14 mouse cellular contexts compared by ENCODE assay signal in the genomic region with DNA sequence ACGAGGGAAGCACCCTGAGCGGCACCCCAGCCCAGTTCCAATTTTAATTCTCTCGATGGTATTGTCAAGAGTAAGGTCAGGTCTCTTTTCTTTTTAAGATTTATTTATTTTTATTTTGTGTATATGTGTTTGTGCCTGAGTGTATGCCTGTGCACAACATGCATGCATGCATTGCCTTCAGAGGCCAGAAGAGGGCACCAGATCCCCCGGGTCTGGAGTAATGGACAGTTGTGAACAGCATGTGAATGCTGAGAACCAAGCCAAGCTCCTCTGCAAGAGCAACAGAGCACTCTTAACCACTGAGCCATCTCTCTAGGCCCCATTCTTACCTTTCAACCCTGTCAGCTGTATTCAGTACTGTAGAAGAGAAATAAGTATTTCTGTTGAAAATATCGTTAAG. TPM values are rescaled to one million over a fixed set of nuclear protein-coding genes. Genes with fewer than 3 reads are reported as not detected.
DNase-seq lines count a peak whose midpoint lies in the region; ATAC-seq and TF ChIP-seq lines count a peak whose summit lies in the region.
"Had no signal": no experiment of that assay in that cellular context is flagged by ENCODE, and none has a peak within 500 bp of the region (broad histone marks: within the 10 kb centered on the region; RNA-seq: fewer than 3 reads in every experiment).

No protein-coding gene starts in this region.

- no peaks in the 10 kb centered on the region for H3K9me3 ChIP-seq in lung, embryonic 14.5 days (ENCODE audit: low read depth, low read length)
- no peaks in the 10 kb centered on the region for H3K9me3 ChIP-seq in MEL (replicated peaks; ENCODE audit: insufficient read depth, low read length)
- no peaks in the 10 kb centered on the region for H3K9me3 ChIP-seq in liver, postnatal 0 days (ENCODE audit: low read length)
- H3K9me3 ChIP-seq: midbrain, embryonic 13.5 days; stomach, embryonic 15.5 days had no signal

- intact Hi-C loops in gastrocnemius, adult 2 months (cut with DNase I) = no loop called here

- TF ChIP-seq POLR2A in MEL (IDR thresholded peaks at IDR 0.05; ENCODE audit: control insufficient read depth in 1 of 2, insufficient read depth in 1 of 2, low read depth in 1 of 2, low read length in 2 of 2, poor library complexity in 1 of 2) = no peak

- H3K27ac ChIP-seq in gastrocnemius, adult 2 months = no peak overlapping the region
- no peak overlapping the region for H3K27ac ChIP-seq in lung, embryonic 14.5 days (ENCODE audit: low read depth)
- no peak overlapping the region for H3K27ac ChIP-seq in MEL (ENCODE audit: control insufficient read depth, low read depth, low read length)
- H3K27ac ChIP-seq in liver, postnatal 0 days (ENCODE audit: low read depth) = no peak overlapping the region
- H3K27ac ChIP-seq: forebrain, embryonic 10.5 days; midbrain, embryonic 13.5 days; stomach, embryonic 15.5 days had no signal

- no peak overlapping the region for H3K9ac ChIP-seq in lung, embryonic 14.5 days
- no peak overlapping the region for H3K9ac ChIP-seq in MEL (ENCODE audit: control insufficient read depth, low read depth, low read length, poor library complexity, severe bottlenecking)
- no peak overlapping the region for H3K9ac ChIP-seq in liver, postnatal 0 days (replicated peaks)
- H3K9ac ChIP-seq: midbrain, embryonic 13.5 days; stomach, embryonic 15.5 days had no signal

- TF ChIP-seq RAD21 in MEL (IDR thresholded peaks at IDR 0.05; ENCODE audit: low read depth, low read length) = peak; percentile 15

- TF ChIP-seq EP300 in MEL (IDR thresholded peaks at IDR 0.05; ENCODE audit: low read depth in 1 of 2, low read length in 2 of 2) = no peak
- TF ChIP-seq EP300 in liver, postnatal 0 days (IDR thresholded peaks at IDR 0.05; ENCODE audit: low read depth) = no peak

- no peak for DNase-seq in gastrocnemius, adult 2 months
- DNase-seq in gastrocnemius, postnatal 10 days = no peak
- no peak for DNase-seq in lung, embryonic 14.5 days
- DNase-seq in lung, postnatal 10 days = no peak
- peak; percentile 53 for DNase-seq in MEL (ENCODE audit: low read depth, low spot score)
- DNase-seq in liver, postnatal 0 days = peak; percentile 49
- DNase-seq in natural killer cell, adult 2 months (ENCODE audit: low spot score in 2 of 2) = no peak
- DNase-seq: adrenal gland, postnatal 10 days; cerebellum, adult 11-12 months; gastrocnemius, postnatal 25 days had no signal

- WGBS in lung, embryonic 14.5 days = 86% methylated on average over 5 of the region's 5 CpGs
- WGBS in liver, postnatal 0 days (ENCODE audit: insufficient replicate concordance) = 81% methylated on average over 5 of the region's 5 CpGs

- TF ChIP-seq CTCF in gastrocnemius, adult 2 months (IDR thresholded peaks at IDR 0.05) = peak; percentile 49
- TF ChIP-seq CTCF in lung, embryonic 14.5 days (IDR thresholded peaks at IDR 0.05; ENCODE audit: low read depth) = peak; percentile 51
- peak; percentile 57 to 62 (median 60) for TF ChIP-seq CTCF in MEL (IDR thresholded peaks at IDR 0.05 in 2 of 3, conservative IDR thresholded peaks at IDR 0.05 in 1 of 3; ENCODE audit: control insufficient read depth in 1 of 3, insufficient read depth in 1 of 3, low read depth in 2 of 3, low read length in 3 of 3, poor library complexity in 1 of 3, severe bottlenecking in 1 of 3)
- TF ChIP-seq CTCF in liver, postnatal 0 days (IDR thresholded peaks at IDR 0.05; ENCODE audit: low read depth) = peak; percentile 53

- H3K4me1 ChIP-seq in lung, embryonic 14.5 days (ENCODE audit: insufficient read depth) = peaks cover 7% of the 10 kb centered on the region
- no peaks in the 10 kb centered on the region for H3K4me1 ChIP-seq in MEL (ENCODE audit: control insufficient read depth in 1 of 2, insufficient read depth in 2 of 2, low read length in 2 of 2)
- peaks cover 3% of the 10 kb centered on the region; the same call in 1 of the 2 replicates for H3K4me1 ChIP-seq in liver, postnatal 0 days (ENCODE audit: insufficient read depth)

- H3K79me2 ChIP-seq in MEL (ENCODE audit: control insufficient read depth, insufficient read depth, low read length, poor library complexity) = no peaks in the 10 kb centered on the region

- H3K27me3 ChIP-seq in lung, embryonic 14.5 days (ENCODE audit: insufficient read depth, low read length) = no peaks in the 10 kb centered on the region
- H3K27me3 ChIP-seq in MEL (ENCODE audit: control insufficient read depth in 1 of 2, insufficient read depth in 2 of 2, low read length in 2 of 2) = no peaks in the 10 kb centered on the region
- H3K27me3 ChIP-seq in liver, postnatal 0 days (ENCODE audit: insufficient read depth, low read length) = no peaks in the 10 kb centered on the region
- H3K27me3 ChIP-seq: midbrain, embryonic 13.5 days; stomach, embryonic 15.5 days had no signal

- H3K4me2 ChIP-seq in lung, embryonic 14.5 days = no peak overlapping the region
- no peak overlapping the region for H3K4me2 ChIP-seq in liver, postnatal 0 days (ENCODE audit: low read depth, low read length)
- H3K4me2 ChIP-seq: midbrain, embryonic 13.5 days; stomach, embryonic 15.5 days had no signal

- no peak for ATAC-seq in lung, embryonic 14.5 days (ENCODE audit: insufficient read depth)
- no peak for ATAC-seq in liver, postnatal 0 days
- ATAC-seq in granulocyte monocyte progenitor cell, adult 5-6 weeks (replicated peaks; ENCODE audit: poor library complexity, severe bottlenecking) = no peak
- ATAC-seq: midbrain, embryonic 13.5 days had no signal

- no peak overlapping the region for H3K4me3 ChIP-seq in gastrocnemius, adult 2 months
- no peak overlapping the region for H3K4me3 ChIP-seq in lung, embryonic 14.5 days (ENCODE audit: low read depth, low read length)
- no peak overlapping the region for H3K4me3 ChIP-seq in MEL (ENCODE audit: control insufficient read depth in 1 of 2, insufficient read depth in 1 of 2, low read depth in 2 of 2, low read length in 2 of 2)
- no peak overlapping the region for H3K4me3 ChIP-seq in liver, postnatal 0 days (ENCODE audit: low read depth, low read length)
- H3K4me3 ChIP-seq: forebrain, embryonic 10.5 days; midbrain, embryonic 13.5 days; stomach, embryonic 15.5 days had no signal

- no peaks in the 10 kb centered on the region for H3K36me3 ChIP-seq in lung, embryonic 14.5 days (ENCODE audit: insufficient read depth)
- H3K36me3 ChIP-seq in MEL (ENCODE audit: control insufficient read depth in 1 of 2, insufficient read depth in 2 of 2, low read length in 2 of 2) = no peaks in the 10 kb centered on the region
- H3K36me3 ChIP-seq in liver, postnatal 0 days (replicated peaks; ENCODE audit: insufficient read depth, low read length) = no peaks in the 10 kb centered on the region
- H3K36me3 ChIP-seq: forebrain, embryonic 10.5 days; midbrain, embryonic 13.5 days; stomach, embryonic 15.5 days had no signal

TF ChIP-seq in MEL, 35 proteins besides CTCF, POLR2A, EP300 and RAD21:
- TF ChIP-seq SMC3 (IDR thresholded peaks at IDR 0.05; ENCODE audit: low read depth, low read length) = peak; percentile 32
- no peak for TF ChIP-seq MYB (IDR thresholded peaks at IDR 0.05; ENCODE audit: low read depth, low read length)

RNA-seq across cellular contexts. Expression of gene Vgll4, which starts 42.4 kb away (rescaled TPM):
- 10 to 100 TPM; 16.7 to 25.6 TPM for total RNA-seq in gastrocnemius, adult 2 months (2021)
- total RNA-seq in gastrocnemius, postnatal 10 days (2021) = 10 to 100 TPM; 23.5 to 31.8 TPM
- polyA plus RNA-seq in lung, embryonic 14.5 days (2014; fragmentation: Nextera tagmentation; extraction: Ambion mirVana) = 101 and 111 TPM in 2 replicates
- total RNA-seq in MEL (2012; rRNA removed) = 17.5 and 18.1 TPM in 2 replicates
- polyA plus RNA-seq in MEL (2012; ENCODE audit: insufficient read depth in 1 of 2, insufficient read length in 2 of 2, low read depth in 1 of 2, low replicate concordance in 2 of 2, missing spikeins in 1 of 2) = 10 to 100 TPM in 1 of 2 experiments, not detected in 1; 21.5 TPM
- 11.9 and 14.7 TPM in 2 replicates for polyA plus RNA-seq in liver, postnatal 0 days (2015; fragmentation: Nextera tagmentation; extraction: Ambion mirVana)
- total RNA-seq in granulocyte monocyte progenitor cell, adult 5-6 weeks (2014; fragmentation: Nextera tagmentation) = 14.0 and 16.5 TPM in 2 replicates
- 16.9 and 22.8 TPM in 2 replicates for total RNA-seq in granulocyte monocyte progenitor cell, adult 5-6 weeks (2017)

Comparison
In these comparisons a context has a peak if more than half of its experiments do, and no peak if none do; other contexts are left out.
1. DNase-seq: peak in MEL (single experiment) and liver, postnatal 0 days (single experiment); none in gastrocnemius, adult 2 months (single experiment), gastrocnemius, postnatal 10 days (single experiment), lung, embryonic 14.5 days (single experiment), lung, postnatal 10 days (single experiment) and natural killer cell, adult 2 months (0 of 2).
2. Peak in every context shown above with its lines, with median percentiles within 50 percentile points of each other: CTCF ChIP-seq.